Mouse (Mus musculus) heart, embryonic 14.5 days (tissue): Measurements from ENCODE around the gene Klhl36. TPM values are rescaled to one million over a fixed set of nuclear protein-coding genes. Genes with fewer than 3 reads are reported as not detected.

Experiments used
- ATAC-seq: fragments of 200-750 bp; cut with Nextera tagmentation; 2 replicates; pipeline ENCODE4 v1.8.0; 2017; ENCODE audit warnings: low read depth, moderate TSS enrichment; ENCODE audit not compliant: insufficient number of reproducible peaks, insufficient read depth, low FRiP score
- H3K27ac ChIP-seq, 2 experiments: fragments of 200-500 bp in 1 of 2; fragments of 300-500 bp in 1 of 2; sonication (generic) in 1 of 2; replicated peaks in 1 of 2; 2 replicates each; pipeline ENCODE4 v1.5.1; 2012 to 2014; ENCODE audit warnings: low read depth in 2 of 2, low read length in 2 of 2, control low read depth in 1 of 2, mild to moderate bottlenecking in 1 of 2, mixed read lengths in 1 of 2; ENCODE audit not compliant: control insufficient read depth in 1 of 2, insufficient read depth in 1 of 2
- H3K27me3 ChIP-seq: fragments of 300-500 bp; sonication (generic); 2 replicates; pipeline ENCODE4 v1.6.1; 2014; ENCODE audit warnings: mild to moderate bottlenecking, low read length, control low read depth; ENCODE audit not compliant: control insufficient read depth, insufficient read depth
- H3K36me3 ChIP-seq: fragments of 300-500 bp; sonication (generic); 2 replicates; pipeline ENCODE4 v1.6.1; 2014; ENCODE audit warnings: mild to moderate bottlenecking, control low read depth, low read length, mixed read lengths; ENCODE audit not compliant: control insufficient read depth, insufficient read depth
- H3K4me1 ChIP-seq, 2 experiments: fragments of 200-500 bp in 1 of 2; fragments of 300-500 bp in 1 of 2; sonication (generic) in 1 of 2; 2 replicates each; pipeline ENCODE4 v1.6.1; 2012 to 2014; ENCODE audit warnings: low read length in 2 of 2, control low read depth in 1 of 2, mixed read lengths in 1 of 2; ENCODE audit not compliant: control insufficient read depth in 2 of 2, insufficient read depth in 2 of 2
- H3K4me2 ChIP-seq: fragments of 300-500 bp; sonication (generic); 2 replicates; pipeline ENCODE4 v1.6.1; 2014; ENCODE audit warnings: mild to moderate bottlenecking, low read length
- H3K4me3 ChIP-seq, 2 experiments: fragments of 200-500 bp in 1 of 2; fragments of 300-500 bp in 1 of 2; sonication (generic) in 1 of 2; 2 replicates each; pipeline ENCODE4 v1.5.1; 2012 to 2014; ENCODE audit warnings: low read length in 2 of 2, mild to moderate bottlenecking in 2 of 2, control low read depth in 1 of 2, low read depth in 1 of 2, moderate library complexity in 1 of 2; ENCODE audit not compliant: control insufficient read depth in 1 of 2, insufficient read depth in 1 of 2
- H3K9ac ChIP-seq: fragments of 300-500 bp; sonication (generic); 2 replicates; pipeline ENCODE4 v1.6.1; 2014; ENCODE audit warnings: mild to moderate bottlenecking, low read length
- H3K9me3 ChIP-seq: fragments of 300-500 bp; sonication (generic); 2 replicates; pipeline ENCODE4 v1.6.1; 2016; ENCODE audit warnings: low read length, control low read depth; ENCODE audit not compliant: control insufficient read depth
- WGBS: fragments of 180-500 bp; shearing (Covaris S2); extraction: QIAGEN DNeasy Blood & Tissue Kit; methylation state at CpG from one replicate; pipeline ENCODE4 v1.1.7; 2014; 5-methylcytosine and 5-hydroxymethylcytosine counted together
- polyA plus RNA-seq: library from polyadenylated mRNA; unstranded; fragments of >200 nt; fragmentation: Nextera tagmentation; extraction: Ambion mirVana; gene quantifications from 2 replicates; pipeline ENCODE4 v1.2.1, GENCODE M21; 2014

The Klhl36 gene
- polyA plus RNA-seq, 1 experiment from 2014 or later, result 10.6 TPM

DNA sequence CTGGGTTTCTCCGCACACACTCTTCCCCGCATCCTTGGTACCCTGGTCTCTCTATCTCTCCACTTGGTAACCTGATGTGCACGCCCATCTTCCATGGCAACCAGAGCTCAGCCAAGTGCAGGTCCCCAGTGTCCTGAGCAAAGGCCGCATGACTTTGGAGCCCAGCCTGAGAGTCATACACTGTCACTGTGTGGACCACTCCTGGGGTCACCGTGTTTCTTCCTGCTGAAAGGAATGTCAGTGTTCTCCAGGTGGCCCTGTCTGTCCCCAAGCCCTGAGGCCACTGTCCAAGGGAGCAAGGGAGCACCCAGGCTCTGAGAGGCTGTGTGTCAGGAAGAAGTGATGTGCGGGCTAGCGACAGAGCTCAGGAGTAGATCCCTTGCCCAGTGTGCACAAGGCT, 21.2 kb downstream of the Klhl36 start:
- ATAC-seq, result no peak
- Histone ChIP-seq H3K4me3 (no peak overlapping the region), H3K4me1 (peaks cover 9 to 11% of the 10 kb centered on the region in 2 experiments), H3K9ac (no peak overlapping the region), H3K27me3 (no peaks in the 10 kb centered on the region), H3K9me3 (no peaks in the 10 kb centered on the region), H3K4me2 (no peak overlapping the region), H3K27ac (no peak overlapping the region), H3K36me3 (no peaks in the 10 kb centered on the region)
- 83% methylated on average over 7 of the region's 7 CpGs for WGBS

DNA sequence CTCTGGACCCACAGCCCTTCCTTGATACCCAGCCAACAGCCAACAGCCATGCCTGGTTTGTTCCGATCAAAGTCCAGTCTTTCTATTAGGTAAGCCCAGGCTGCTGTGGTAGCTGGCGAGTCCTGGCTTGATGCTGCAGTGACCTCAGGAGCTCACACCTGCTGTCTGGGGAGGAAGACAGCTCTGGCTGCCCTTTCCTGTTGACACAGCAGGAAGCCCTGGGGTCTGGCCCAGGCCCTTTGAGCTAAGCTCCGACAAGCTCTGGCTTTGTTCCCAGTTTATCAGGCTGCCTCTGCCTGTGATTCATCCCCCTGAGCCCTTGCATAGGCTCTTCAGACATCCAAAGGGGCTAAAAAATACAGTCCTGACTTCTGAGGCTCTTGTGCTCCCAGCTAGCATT, 23.5 kb downstream of the Klhl36 start:
- peak; percentile 55 for ATAC-seq
- 18% methylated on average over 3 of the region's 3 CpGs for WGBS
- no peaks in the 10 kb centered on the region for H3K9me3 ChIP-seq
- peak overlapping the region; percentile 51 to 53; a peak in 3 of 4 replicates for H3K27ac ChIP-seq
- no peak overlapping the region for H3K4me3 ChIP-seq
- peaks cover 9 to 11% of the 10 kb centered on the region in 2 experiments for H3K4me1 ChIP-seq
- H3K36me3 ChIP-seq, result no peaks in the 10 kb centered on the region
- no peaks in the 10 kb centered on the region for H3K27me3 ChIP-seq
- H3K9ac ChIP-seq, result no peak overlapping the region
- H3K4me2 ChIP-seq, result peak overlapping the region; percentile 26

DNA sequence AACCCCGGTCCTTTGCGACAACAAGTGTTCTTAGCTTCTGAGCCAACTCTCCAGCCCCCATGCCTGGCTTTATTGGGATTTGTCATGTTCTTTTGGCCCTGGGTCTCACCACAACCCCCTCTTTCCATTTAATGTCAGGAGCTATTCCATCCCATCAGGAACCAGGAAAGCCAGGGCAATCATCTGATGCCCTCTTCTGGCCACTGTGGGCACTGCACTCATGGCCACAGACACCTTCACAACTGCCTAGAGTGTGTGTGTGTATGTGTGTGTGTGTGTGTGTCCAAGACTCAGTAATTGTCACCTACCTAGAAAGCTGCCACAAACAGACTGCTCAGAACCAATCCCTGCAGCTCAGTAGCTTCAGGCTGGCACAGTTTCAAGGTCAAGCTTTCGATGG, 25.1 kb downstream of the Klhl36 start:
- H3K4me3 ChIP-seq, result no peak overlapping the region
- no peaks in the 10 kb centered on the region for H3K27me3 ChIP-seq
- 94% methylated on average over 3 of the region's 3 CpGs for WGBS
- no peaks in the 10 kb centered on the region for H3K36me3 ChIP-seq
- H3K27ac ChIP-seq, result no peak overlapping the region
- no peaks in the 10 kb centered on the region for H3K9me3 ChIP-seq
- H3K4me2 ChIP-seq, result no peak overlapping the region
- peaks cover 9 to 11% of the 10 kb centered on the region in 2 experiments for H3K4me1 ChIP-seq
- no peak for ATAC-seq
- no peak overlapping the region for H3K9ac ChIP-seq

DNA sequence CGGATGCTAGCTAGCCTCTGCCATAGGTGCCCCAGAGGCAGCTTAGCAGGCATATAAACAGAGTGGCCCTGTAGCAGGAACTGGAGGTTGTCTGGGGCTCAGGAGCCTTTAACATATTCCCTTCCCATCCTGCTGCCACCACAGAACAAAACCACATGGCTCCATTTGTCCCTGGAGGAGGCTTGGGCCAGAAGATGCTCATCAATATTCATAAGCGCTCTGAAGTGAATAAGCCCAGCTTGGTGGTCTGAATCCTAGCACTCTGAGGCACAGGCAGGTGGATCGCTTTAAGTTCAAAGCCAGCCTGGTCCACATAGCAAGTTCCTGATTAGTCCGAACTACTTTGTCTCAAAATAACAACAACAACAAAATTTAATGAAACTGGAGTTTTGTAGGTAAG, 25.9 kb downstream of the Klhl36 start:
- no peaks in the 10 kb centered on the region for H3K27me3 ChIP-seq
- no peak overlapping the region for H3K9ac ChIP-seq
- H3K4me2 ChIP-seq, result no peak overlapping the region
- H3K9me3 ChIP-seq, result no peaks in the 10 kb centered on the region
- peaks cover 9 to 11% of the 10 kb centered on the region in 2 experiments for H3K4me1 ChIP-seq
- no peak overlapping the region for H3K4me3 ChIP-seq
- H3K27ac ChIP-seq, result no peak overlapping the region
- ATAC-seq, result no peak
- no peaks in the 10 kb centered on the region for H3K36me3 ChIP-seq
- 71% methylated on average over 4 of the region's 4 CpGs for WGBS

DNA sequence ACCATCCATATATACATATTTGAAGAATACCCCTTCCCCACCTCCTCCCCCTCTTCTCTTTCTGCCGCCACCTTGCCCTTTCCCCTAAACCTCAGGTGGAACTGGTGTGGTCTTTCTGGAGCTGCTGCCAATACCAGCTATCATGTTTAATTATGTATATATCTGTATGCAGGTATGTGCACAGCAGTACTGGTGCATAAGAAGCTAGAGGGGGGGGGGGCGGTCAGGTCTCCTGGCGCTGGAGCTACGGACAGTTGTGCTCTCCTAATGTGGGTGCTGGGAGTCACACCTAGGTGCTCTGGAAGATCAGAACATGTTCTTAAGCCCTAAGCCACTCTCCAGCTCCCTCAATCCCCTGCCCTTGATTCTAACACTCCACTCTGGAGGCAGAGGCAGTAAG, 35.0 kb downstream of the Klhl36 start:
- no peak overlapping the region for H3K9ac ChIP-seq
- H3K36me3 ChIP-seq, result no peaks in the 10 kb centered on the region
- no peak overlapping the region for H3K4me2 ChIP-seq
- no peak overlapping the region for H3K27ac ChIP-seq
- peaks cover 5% of the 10 kb centered on the region; the same call in 1 of the 2 replicates for H3K27me3 ChIP-seq
- H3K9me3 ChIP-seq, result no peaks in the 10 kb centered on the region
- ATAC-seq, result no peak
- 85% methylated on average over 4 of the region's 4 CpGs for WGBS
- peaks cover 5 to 7% of the 10 kb centered on the region in 2 experiments; a peak in 2 of 4 replicates for H3K4me1 ChIP-seq
- H3K4me3 ChIP-seq, result no peak overlapping the region

DNA sequence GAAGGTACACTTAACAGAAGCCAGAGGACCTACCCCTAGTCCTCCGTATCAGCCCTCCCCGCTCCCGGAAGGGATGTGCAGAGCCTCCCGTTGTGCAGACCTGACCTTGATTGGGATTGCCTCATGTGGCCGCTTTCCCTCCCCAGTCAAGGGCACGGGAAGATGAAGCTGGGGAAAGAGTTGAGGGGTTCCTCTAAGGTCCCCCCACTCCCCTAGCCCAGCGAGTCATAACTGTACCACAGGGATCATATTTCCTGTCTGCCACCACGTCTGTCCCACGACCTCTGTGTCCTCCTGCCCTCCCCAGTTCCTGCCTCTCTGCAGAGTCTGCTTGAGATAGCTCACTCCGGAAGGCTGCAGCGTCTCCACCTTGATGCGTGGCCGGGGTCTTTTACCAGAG, 35.9 kb downstream of the Klhl36 start:
- 8% methylated on average over 13 of the region's 13 CpGs for WGBS
- Histone ChIP-seq H3K9me3 (no peaks in the 10 kb centered on the region), H3K4me1 (peaks cover 5 to 7% of the 10 kb centered on the region in 2 experiments; a peak in 2 of 4 replicates), H3K27me3 (peaks cover 5% of the 10 kb centered on the region; the same call in 1 of the 2 replicates), H3K4me3 (no peak overlapping the region), H3K27ac (no peak overlapping the region), H3K4me2 (peak overlapping the region; percentile 32; the same call in 1 of the 2 replicates), H3K9ac (no peak overlapping the region), H3K36me3 (no peaks in the 10 kb centered on the region)
- no peak for ATAC-seq

DNA sequence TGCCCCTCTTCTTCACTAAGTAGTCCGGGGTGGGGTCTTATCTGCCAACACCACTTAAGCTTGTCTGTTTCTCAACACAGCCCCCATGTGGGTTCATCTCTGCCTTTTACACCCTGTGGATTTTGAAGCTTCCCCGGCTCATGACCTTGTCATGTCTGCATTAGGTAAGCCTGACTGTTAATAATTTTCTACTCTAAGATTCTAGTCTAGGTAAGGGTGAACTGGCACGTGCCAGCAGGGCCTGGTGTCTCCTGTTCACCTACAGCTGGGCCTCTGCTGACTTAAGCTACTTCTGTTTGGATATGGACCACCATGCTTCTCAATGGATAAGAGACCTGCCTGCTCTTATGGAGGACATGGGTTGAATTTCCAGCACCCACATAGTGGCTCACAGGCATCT, 39.3 kb downstream of the Klhl36 start:
- Histone ChIP-seq H3K4me2 (no peak overlapping the region), H3K27me3 (peaks cover 5% of the 10 kb centered on the region; the same call in 1 of the 2 replicates), H3K4me1 (peaks cover 9 to 14% of the 10 kb centered on the region in 2 experiments; a peak in 3 of 4 replicates), H3K9me3 (no peaks in the 10 kb centered on the region), H3K4me3 (no peak overlapping the region), H3K9ac (no peak overlapping the region), H3K27ac (no peak overlapping the region), H3K36me3 (no peaks in the 10 kb centered on the region)
- ATAC-seq, result no peak
- 44% methylated on average over 3 of the region's 3 CpGs for WGBS

DNA sequence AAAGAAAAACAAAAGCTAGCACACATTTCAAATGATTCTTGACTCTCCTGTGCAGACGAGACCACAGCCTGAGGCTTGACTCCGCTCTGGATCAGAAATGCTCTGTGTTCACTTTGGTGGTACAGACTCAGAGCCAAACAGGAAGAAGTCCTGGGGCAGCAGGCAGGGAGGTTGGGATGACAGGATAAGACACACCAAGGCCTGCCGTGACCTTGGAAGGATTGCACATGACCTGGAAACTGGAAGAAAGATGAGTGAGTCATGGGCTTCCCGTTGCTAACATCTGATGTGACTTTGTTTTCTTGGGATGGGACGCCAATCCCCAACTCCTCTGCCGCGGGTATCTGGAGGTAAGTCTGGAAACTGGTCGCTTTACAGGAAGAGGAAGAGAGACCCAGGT, 39.9 kb downstream of the Klhl36 start:
- Histone ChIP-seq H3K36me3 (no peaks in the 10 kb centered on the region), H3K27me3 (peaks cover 4% of the 10 kb centered on the region; the same call in 1 of the 2 replicates), H3K9ac (no peak overlapping the region), H3K27ac (no peak overlapping the region), H3K4me3 (no peak overlapping the region), H3K4me2 (no peak overlapping the region), H3K9me3 (no peaks in the 10 kb centered on the region), H3K4me1 (peaks cover 9 to 14% of the 10 kb centered on the region in 2 experiments; a peak in 3 of 4 replicates)
- 58% methylated on average over 8 of the region's 8 CpGs for WGBS
- ATAC-seq, result no peak
